Mouse (Mus musculus) Patski (cell line): ENCODE measurements at regions not wholly inside any gene's neighbourhood (a gene's known extent, or its start where the extent isn't known, plus 50 kb on each side); places are given as distances from the start of the nearest gene placed in this dataset.

Source experiments
- ATAC-seq: fragments of 100-300 bp; one replicate; pipeline ENCODE4 v1.8.0; 2021
- CTCF ChIA-PET: fragments of 350-600 bp; sonication (Branson Sonifier 250); formaldehyde crosslinking; loops from one replicate; lab custom pipeline; 2022; ENCODE audit warnings: inconsistent platforms; lab: Charles Lee
- POLR2A ChIA-PET: fragments of 350-600 bp; sonication (Branson Sonifier 250); formaldehyde crosslinking; loops from one replicate; lab custom pipeline; 2022; ENCODE audit warnings: antibody characterized with exemption, inconsistent platforms; lab: Charles Lee
- DNase-seq: peaks from one replicate; pipeline ENCODE4 v3.0.0-alpha.2; 2011; ENCODE audit warnings: low read depth, low spot score
- H3K27me3 ChIP-seq: fragments of 371-371 bp; one replicate; pipeline ENCODE4 v1.5.1; 2021
- CTCF ChIP-seq: fragments of 100-300 bp; IDR thresholded peaks from one replicate; pipeline ENCODE4 v1.5.1; 2021
- in situ Hi-C: fragments of 300-500 bp; cut with MboI; formaldehyde crosslinking; loops from 3 replicates; pipeline ENCODE4 v1.11.1; 2018; ENCODE audit warnings: low pct_unique_long_range_greater_than_20kb, mixed read lengths

DNA sequence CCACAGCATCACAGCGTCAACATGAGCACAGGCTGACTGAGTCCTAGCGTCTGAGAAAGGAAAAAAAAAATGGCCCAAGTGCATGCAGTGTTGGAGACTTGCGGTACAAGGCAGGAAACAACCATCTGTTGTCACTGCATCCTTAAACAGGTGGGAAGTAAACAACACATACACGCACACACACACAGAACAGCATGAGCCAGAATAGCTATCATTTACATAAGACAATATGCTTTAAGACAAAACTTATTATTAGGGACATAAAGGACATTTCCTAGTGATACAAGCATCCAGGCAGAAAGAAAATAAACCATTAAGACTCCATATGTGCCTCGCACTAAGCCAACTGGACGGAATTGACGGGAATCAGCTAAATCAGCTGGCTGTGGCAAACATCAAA, 203.8 kb upstream of the Trpc7 start:
- in situ Hi-C loops = no loop called here
- CTCF ChIA-PET = no interaction called here
- no peak for TF ChIP-seq CTCF
- no peak for DNase-seq
- no peak for ATAC-seq
- H3K27me3 ChIP-seq = peaks cover 6% of the 10 kb centered on the region
- POLR2A ChIA-PET = no interaction called here

DNA sequence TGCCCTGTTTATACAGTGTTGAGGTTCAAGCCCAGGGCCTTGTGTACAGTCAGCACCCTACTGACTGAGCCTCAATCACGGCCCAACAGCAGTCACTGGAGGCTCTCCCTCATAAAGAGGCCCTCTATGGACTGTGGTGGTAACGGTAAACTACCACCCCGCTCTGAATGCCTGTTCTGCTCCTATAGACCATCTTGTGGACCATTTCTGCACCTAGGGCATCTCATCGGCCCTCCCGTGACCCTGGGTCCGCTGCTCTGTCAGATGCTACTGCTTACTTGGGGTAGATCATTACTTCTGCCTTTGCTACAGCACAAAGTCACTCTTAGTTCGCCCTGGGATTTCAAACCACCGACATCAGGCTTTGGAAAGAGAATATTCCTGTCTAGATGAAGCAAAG, 196.1 kb upstream of the Trpc7 start:
- in situ Hi-C loops = no loop called here
- no peak for DNase-seq
- POLR2A ChIA-PET = no interaction called here
- CTCF ChIA-PET = no interaction called here
- peaks cover 4% of the 10 kb centered on the region for H3K27me3 ChIP-seq
- no peak for TF ChIP-seq CTCF
- ATAC-seq = no peak

DNA sequence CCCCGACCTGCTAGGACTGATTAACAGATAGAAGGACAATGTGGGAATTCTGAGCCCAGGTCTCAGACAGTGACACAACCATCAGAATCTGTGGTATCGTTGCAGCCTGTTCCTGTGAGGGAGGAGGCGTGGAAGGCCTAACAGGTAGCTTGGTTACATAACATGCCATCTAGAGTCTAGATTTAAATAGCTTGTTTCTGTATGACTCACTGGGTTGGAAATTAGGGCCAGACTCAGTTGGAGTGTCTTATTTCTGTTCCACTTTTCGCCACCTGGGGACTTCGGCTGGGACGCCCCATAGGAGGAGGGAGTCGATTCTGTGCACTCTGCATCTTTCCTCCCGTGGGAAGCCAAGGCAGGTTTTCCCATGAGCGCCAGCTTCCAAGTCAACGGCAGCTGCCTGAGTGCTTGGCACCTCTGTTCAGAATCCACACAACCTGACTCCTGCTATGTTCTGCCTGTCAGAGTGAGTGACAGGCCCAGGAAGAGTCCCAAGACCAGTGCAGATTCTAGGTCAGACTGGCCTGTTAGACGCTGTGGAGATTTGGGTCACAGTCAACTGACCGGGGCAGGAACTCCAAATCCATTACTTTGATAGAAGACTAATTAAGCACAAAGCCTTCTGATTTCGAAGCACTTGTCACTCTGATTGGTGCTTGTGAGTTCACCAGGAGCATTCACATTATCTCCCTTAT, 193.7 kb upstream of the Trpc7 start:
- no peak for ATAC-seq
- H3K27me3 ChIP-seq = peaks cover 4% of the 10 kb centered on the region
- no peak for TF ChIP-seq CTCF
- ChIA-PET POLR2A (no interaction called here), CTCF (no interaction called here)
- no peak for DNase-seq
- in situ Hi-C loops = no loop called here

DNA sequence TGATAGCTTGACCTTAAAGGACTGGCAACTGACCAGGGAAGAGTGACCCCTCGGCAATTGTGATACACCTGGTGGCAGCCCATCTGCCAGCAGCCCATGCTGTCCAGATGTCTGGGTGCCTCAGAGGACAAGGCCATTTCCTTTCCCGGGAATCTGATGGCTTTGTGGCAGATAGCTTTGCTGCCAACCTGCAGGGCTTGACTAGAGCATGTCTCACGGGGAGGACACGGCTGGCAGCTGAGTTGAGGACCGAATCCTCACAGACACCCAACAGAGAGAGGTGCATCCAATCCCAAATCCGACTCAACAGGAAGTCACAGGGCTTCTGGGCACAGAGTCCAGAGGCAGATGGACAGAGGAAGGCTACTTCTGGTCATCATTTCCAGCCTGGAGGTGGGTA, 192.2 kb upstream of the Trpc7 start:
- no peak for TF ChIP-seq CTCF
- POLR2A ChIA-PET = no interaction called here

DNA sequence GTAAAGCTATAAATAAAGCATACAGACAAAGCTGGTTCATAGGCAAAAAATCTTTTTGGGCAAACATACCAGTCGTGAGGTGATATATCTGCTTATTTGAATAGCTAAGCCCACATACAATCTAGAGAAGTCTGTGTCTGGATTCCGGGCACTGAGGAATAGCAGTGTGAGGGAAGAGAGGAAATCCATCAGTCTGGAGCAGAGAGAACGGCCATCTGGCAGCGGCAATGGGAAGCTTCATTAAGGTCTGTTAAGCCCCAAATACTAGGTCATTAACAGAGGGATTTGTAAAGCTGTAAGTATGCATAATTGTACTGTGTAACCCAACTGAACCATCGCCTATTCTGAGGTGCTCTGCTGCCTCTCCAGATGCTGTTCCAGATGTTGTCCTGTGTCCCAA, 191.6 kb upstream of the Trpc7 start:
- POLR2A ChIA-PET = no interaction called here
- in situ Hi-C loops = no loop called here
- ATAC-seq = no peak
- DNase-seq = no peak
- H3K27me3 ChIP-seq = peaks cover 4% of the 10 kb centered on the region
- CTCF ChIA-PET = no interaction called here
- no peak for TF ChIP-seq CTCF

More for the DNA sequence above, 192.2 kb upstream of the Trpc7 start:
- in situ Hi-C loops = no loop called here
- ATAC-seq (no peak), DNase-seq (no peak)
- peaks cover 4% of the 10 kb centered on the region for H3K27me3 ChIP-seq
- CTCF ChIA-PET = no interaction called here

DNA sequence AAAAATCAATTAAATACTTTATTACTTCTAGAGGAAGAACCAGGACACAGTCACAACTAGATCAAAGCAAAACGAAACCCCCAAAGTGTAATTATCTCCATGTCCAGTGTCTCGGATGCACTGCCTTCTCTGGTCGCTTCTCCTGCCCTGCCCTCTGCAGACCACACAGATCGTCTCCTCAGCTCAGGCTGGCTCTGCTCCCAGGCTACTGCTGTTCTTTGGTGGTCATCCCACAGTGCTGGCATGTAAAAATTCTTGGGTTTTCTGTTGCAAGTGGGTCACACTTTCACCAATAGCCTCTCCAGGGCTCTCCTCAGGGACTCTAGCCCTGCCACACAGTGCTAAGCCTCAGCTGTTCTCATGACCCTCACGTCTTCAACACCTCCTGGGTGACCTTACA, 188.0 kb upstream of the Trpc7 start:
- H3K27me3 ChIP-seq = peaks cover 10% of the 10 kb centered on the region
- TF ChIP-seq CTCF = no peak
- ATAC-seq (no peak), DNase-seq (no peak)
- ChIA-PET CTCF (no interaction called here), POLR2A (no interaction called here)
- in situ Hi-C loops = no loop called here

DNA sequence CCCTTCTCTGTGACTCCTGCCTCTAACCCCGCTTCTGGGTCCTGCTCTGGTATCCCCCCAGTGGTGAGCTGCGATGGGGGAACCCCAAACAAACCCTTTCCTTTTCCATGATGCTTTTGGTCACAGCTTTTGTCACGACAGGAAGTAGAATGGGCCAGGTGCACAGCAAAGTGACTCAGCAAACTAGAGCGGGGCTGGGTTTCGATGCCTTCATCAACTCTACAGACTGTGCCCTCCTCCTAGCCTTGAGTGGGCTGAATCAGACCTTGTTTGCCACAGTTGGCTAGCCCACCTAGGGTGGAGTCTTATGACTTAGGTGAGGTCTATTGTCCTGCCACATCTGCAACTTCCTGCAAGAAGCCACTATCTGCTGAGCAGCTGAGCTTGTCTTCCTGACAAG, 174.7 kb upstream of the Trpc7 start:
- TF ChIP-seq CTCF = no peak
- ChIA-PET POLR2A (no interaction called here), CTCF (no interaction called here)
- ATAC-seq (no peak), DNase-seq (no peak)
- no peaks in the 10 kb centered on the region for H3K27me3 ChIP-seq
- in situ Hi-C loops = no loop called here

DNA sequence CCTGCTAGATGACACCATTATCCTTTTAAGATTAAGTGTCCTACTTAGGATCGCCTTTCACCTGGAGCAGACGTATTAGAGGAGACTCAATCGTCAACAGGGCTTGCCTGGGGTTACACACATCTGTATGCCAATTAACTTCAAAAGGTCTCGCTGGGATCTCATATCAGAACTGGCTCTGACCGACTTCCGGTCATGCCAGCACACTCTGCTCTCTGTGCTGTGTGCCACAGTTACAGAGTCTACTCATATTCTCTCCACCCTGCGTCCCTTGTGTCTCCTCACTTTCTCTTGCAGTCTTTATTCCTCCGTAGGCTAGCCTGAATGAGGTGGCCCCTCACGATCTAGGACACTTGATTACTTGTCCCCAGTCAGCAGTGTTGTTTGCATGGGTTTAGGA, 165.9 kb upstream of the Trpc7 start:
- DNase-seq = no peak
- ChIA-PET POLR2A (no interaction called here), CTCF (no interaction called here)
- H3K27me3 ChIP-seq = peaks cover 6% of the 10 kb centered on the region
- TF ChIP-seq CTCF = no peak
- in situ Hi-C loops = no loop called here
- no peak for ATAC-seq

DNA sequence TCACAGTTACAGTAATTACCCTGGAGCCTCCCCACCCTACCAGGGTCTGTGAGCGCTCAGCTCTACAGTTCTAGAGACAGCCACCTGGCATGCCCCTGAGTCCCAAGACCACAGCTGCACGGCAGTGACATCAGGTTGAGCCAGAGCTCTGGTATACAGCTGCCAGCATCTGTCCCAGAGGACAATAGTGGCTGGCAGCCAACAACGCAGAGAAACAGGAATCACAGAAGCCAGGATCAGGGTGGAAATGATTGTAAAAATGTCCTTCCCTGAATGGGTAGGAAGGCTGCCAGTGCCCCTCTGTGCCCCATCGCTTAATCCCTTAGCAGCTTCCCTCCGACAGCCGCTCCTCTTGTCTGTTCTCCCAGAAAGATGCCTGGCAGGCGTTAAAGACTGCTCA, 165.3 kb upstream of the Trpc7 start:
- no peak for ATAC-seq
- in situ Hi-C loops = no loop called here

DNA sequence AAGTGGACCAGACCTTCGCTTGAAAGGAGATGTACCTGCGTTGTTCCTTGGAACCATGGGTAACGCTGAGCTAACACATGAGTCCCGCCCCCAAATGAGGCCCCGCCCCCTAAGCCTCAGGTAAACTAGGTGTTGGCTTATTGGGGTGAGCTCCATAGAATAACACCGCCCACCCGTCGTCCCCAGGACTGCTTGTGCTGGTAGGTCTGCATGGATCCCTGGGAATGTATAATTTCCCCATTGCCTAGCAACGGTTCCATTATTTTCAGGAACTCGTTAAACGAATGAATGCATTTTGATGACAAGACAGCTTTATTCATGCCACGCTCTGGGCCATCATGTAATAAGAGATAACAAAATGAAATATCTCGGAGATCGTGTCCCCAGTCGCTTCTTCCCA, 161.0 kb upstream of the Trpc7 start:
- in situ Hi-C loops = no loop called here
- ATAC-seq (no peak), DNase-seq (no peak)
- POLR2A ChIA-PET = interaction anchor here (0.6 kb wide), 1 partner anchor 38 kb away, joined by 3 read pairs; no protein-coding TSS in a partner anchor
- TF ChIP-seq CTCF = no peak
- peaks cover 6% of the 10 kb centered on the region for H3K27me3 ChIP-seq
- CTCF ChIA-PET = no interaction called here

More for the DNA sequence above, 165.3 kb upstream of the Trpc7 start:
- peaks cover 7% of the 10 kb centered on the region for H3K27me3 ChIP-seq
- ChIA-PET POLR2A (no interaction called here), CTCF (no interaction called here)
- TF ChIP-seq CTCF = no peak
- DNase-seq = no peak

DNA sequence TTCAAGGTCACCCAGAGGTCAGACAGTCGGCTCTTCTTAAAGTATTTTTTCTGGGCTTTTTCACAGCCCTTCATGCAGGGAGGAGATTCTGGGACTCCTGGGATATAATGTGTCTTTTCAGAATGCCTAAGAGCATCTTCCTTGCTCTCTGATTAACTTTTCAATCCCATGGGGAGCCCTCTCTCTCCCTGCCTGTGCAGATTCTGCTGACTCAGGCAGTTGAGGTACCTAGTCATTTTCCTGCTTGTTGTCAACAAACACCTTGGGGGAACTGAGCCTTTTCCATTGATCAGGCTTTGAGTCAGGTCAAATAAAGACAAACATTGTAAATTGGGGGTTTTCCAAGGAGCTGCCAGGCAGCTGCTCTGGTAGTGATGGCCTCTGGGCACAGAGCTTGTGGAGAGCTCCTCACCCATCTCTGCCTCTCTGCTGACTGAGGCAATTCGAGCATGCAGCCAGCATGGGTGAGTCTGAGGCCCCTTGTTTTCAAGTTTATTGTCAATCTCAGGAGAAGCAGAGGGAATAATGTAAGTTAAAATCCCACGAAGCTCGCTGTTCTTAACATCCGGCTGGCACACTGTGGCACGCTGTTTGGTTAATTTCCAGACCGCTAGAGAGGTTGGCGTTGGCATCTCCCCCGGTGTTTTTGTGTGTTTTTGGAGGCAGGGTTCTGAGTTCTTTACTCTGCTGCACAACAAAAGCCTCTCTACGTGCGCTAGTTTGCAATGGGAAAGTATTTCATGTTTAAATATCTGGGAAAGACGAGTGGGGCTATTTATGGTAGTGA, 159.8 kb upstream of the Trpc7 start:
- no peak for TF ChIP-seq CTCF
- in situ Hi-C loops = no loop called here
- POLR2A ChIA-PET = no interaction called here
- peaks cover 6% of the 10 kb centered on the region for H3K27me3 ChIP-seq
- CTCF ChIA-PET = no interaction called here
- ATAC-seq = no peak
- no peak for DNase-seq
